Mouse (Mus musculus): ENCODE data around the gene Accsl. TPM values are rescaled to one million over a fixed set of nuclear protein-coding genes. Genes with fewer than 3 reads are reported as not detected.

Gene Accsl
- polyA plus RNA-seq, 1 experiment from 2014 or later: not detected

DNA sequence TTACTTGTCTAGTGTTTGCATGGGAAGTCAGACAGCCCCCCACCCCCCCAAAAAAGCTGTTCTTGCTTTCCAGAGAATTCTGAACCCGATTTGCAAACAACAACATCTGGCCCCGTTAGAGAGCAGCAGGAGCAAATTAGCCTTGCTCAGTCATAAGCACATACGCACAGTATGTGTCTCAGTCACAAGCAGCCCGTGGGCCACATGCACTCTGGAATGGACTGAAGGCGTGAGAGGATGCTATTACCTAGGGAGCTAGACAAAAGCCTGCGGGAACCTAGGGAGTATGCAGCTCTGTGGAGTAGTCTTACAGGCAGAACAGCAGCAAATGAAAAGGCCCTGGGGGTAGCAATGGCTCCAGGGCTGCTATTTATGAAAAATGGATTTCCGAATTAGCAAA, 3.3 kb upstream of the Accsl start:
- Histone ChIP-seq H3K27ac (replicated peaks; ENCODE audit: low read depth, low read length) (no peak overlapping the region), H3K4me2 (ENCODE audit: low read depth, low read length) (no peak overlapping the region), H3K27me3 (ENCODE audit: control insufficient read depth, insufficient read depth, low read length) (no peaks in the 10 kb centered on the region), H3K4me1 (ENCODE audit: control insufficient read depth, insufficient read depth, low read length) (no peaks in the 10 kb centered on the region), H3K9ac (replicated peaks; ENCODE audit: low read length) (no peak overlapping the region), H3K9me3 (replicated peaks; ENCODE audit: control insufficient read depth, low read length) (no peaks in the 10 kb centered on the region), H3K4me3 (ENCODE audit: low read depth, low read length) (no peak overlapping the region), H3K36me3 (replicated peaks; ENCODE audit: control insufficient read depth, insufficient read depth, low read depth, low read length) (no peaks in the 10 kb centered on the region)
- DNase-seq (ENCODE audit: low spot score) (no peak), ATAC-seq (replicated peaks; ENCODE audit: insufficient number of reproducible peaks, low FRiP score, low TSS enrichment, low read depth) (no peak)
- WGBS: 62% methylated on average over 7 of the region's 7 CpGs

DNA sequence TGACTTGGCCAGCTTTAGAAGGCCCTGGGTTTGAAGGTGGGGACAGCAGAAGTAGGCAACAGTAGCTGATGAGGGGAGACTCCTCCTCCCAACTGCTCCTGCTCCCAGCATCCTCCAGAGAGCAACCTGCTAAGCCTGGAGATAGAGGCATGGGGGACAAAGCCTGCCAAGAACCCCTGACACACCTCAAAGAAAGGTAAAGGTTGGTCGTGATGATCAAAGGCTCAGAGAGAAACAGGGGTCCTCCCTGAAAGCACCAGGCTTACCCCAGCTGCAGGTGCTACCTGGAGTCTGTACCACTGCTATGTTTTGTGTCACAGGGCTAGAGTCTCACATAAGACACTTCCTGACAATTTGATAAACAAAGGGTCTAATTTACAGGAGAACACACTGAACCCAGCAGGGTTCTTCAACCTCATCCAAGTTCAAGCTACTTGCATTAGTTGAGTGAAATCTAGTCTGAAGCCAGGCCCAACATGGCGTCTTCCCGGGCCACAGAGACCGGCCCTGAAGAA, 2.5 kb upstream of the Accsl start:
- WGBS: 85% methylated on average over 4 of the region's 4 CpGs
- ATAC-seq (replicated peaks; ENCODE audit: insufficient number of reproducible peaks, low FRiP score, low TSS enrichment, low read depth) (no peak), DNase-seq (ENCODE audit: low spot score) (no peak)
- no peaks in the 10 kb centered on the region for H3K9me3 ChIP-seq (replicated peaks; ENCODE audit: control insufficient read depth, low read length)
- no peaks in the 10 kb centered on the region for H3K36me3 ChIP-seq (replicated peaks; ENCODE audit: control insufficient read depth, insufficient read depth, low read depth, low read length)
- no peaks in the 10 kb centered on the region for H3K4me1 ChIP-seq (ENCODE audit: control insufficient read depth, insufficient read depth, low read length)
- H3K9ac ChIP-seq (replicated peaks; ENCODE audit: low read length): no peak overlapping the region
- no peaks in the 10 kb centered on the region for H3K27me3 ChIP-seq (ENCODE audit: control insufficient read depth, insufficient read depth, low read length)
- no peak overlapping the region for H3K27ac ChIP-seq (replicated peaks; ENCODE audit: low read depth, low read length)
- H3K4me3 ChIP-seq (ENCODE audit: low read depth, low read length): no peak overlapping the region
- no peak overlapping the region for H3K4me2 ChIP-seq (ENCODE audit: low read depth, low read length)

DNA sequence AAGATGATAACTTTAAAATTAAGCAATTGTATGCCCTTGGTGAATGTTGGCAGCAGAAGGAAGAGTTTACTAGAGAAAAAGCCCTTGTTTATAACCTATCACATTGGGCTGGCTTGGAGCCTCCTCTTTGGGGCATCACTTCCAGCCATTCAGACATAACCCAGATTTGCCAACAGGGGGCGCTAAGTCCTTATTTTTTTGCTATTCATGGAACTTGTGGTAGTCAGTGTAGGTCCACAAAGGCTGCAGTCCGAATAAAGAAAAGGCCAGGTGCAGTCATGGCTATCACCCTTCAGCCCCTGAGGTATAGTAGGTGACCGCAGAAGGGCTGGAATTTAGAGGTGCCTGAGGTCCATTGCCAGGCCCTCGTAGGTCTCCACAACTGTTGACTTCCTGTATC, 1.9 kb upstream of the Accsl start:
- no peaks in the 10 kb centered on the region for H3K27me3 ChIP-seq (ENCODE audit: control insufficient read depth, insufficient read depth, low read length)
- H3K4me3 ChIP-seq (ENCODE audit: low read depth, low read length): no peak overlapping the region
- peak; percentile 58; the same call in 1 of the 2 replicates for ATAC-seq (replicated peaks; ENCODE audit: insufficient number of reproducible peaks, low FRiP score, low TSS enrichment, low read depth)
- no peak overlapping the region for H3K27ac ChIP-seq (replicated peaks; ENCODE audit: low read depth, low read length)
- no peak overlapping the region for H3K9ac ChIP-seq (replicated peaks; ENCODE audit: low read length)
- H3K9me3 ChIP-seq (replicated peaks; ENCODE audit: control insufficient read depth, low read length): no peaks in the 10 kb centered on the region
- no peaks in the 10 kb centered on the region for H3K36me3 ChIP-seq (replicated peaks; ENCODE audit: control insufficient read depth, insufficient read depth, low read depth, low read length)
- 47% methylated on average over 4 of the region's 4 CpGs for WGBS
- H3K4me1 ChIP-seq (ENCODE audit: control insufficient read depth, insufficient read depth, low read length): no peaks in the 10 kb centered on the region
- peak; percentile 78 for DNase-seq (ENCODE audit: low spot score)
- H3K4me2 ChIP-seq (ENCODE audit: low read depth, low read length): no peak overlapping the region

DNA sequence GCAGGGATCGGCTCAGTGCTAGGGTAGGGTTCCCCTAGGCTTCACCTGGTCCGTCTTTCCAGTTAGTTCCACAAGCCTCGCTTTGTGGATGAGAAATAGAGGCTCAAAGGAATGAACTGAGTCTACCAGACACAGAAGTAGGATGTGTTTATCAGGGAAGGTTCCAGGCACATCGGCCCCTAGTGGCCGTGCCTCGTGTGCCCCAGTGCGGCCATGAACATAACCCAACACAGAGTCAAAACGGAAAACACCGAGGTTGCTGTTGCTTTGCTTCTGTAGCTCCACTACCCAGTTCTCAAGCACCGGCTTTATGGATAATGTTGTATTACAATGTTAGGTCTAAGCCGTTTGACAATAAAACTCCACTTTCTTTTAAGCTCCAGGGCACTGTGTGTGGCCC, 391 bp downstream of the Accsl start:
- ATAC-seq (replicated peaks; ENCODE audit: insufficient number of reproducible peaks, low FRiP score, low TSS enrichment, low read depth) (no peak), DNase-seq (ENCODE audit: low spot score) (no peak)
- WGBS: 91% methylated on average over 11 of the region's 11 CpGs
- Histone ChIP-seq H3K4me2 (ENCODE audit: low read depth, low read length) (no peak overlapping the region), H3K9me3 (replicated peaks; ENCODE audit: control insufficient read depth, low read length) (no peaks in the 10 kb centered on the region), H3K36me3 (replicated peaks; ENCODE audit: control insufficient read depth, insufficient read depth, low read depth, low read length) (no peaks in the 10 kb centered on the region), H3K27ac (replicated peaks; ENCODE audit: low read depth, low read length) (no peak overlapping the region), H3K4me1 (ENCODE audit: control insufficient read depth, insufficient read depth, low read length) (no peaks in the 10 kb centered on the region), H3K9ac (replicated peaks; ENCODE audit: low read length) (no peak overlapping the region), H3K27me3 (ENCODE audit: control insufficient read depth, insufficient read depth, low read length) (no peaks in the 10 kb centered on the region), H3K4me3 (ENCODE audit: low read depth, low read length) (no peak overlapping the region)

DNA sequence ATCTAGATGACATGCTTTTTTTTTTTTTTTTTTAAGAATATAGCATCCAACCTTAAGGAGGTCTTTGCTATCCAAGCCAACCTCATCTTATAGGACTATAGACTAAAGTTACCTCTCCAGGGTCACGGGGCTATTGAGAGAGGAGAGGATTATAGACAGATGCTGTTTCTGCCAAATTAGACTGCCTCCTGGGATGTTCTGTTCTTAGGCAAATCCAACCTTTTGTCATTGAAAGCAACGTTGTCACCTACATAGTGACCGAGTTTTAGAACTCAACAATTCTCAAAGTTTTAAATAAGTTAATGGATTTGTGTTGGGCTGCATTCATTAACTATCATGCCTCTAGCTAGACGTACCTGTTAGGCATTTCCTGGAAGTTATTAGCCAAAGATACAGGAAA, 5.7 kb downstream of the Accsl start:
- H3K27ac ChIP-seq (replicated peaks; ENCODE audit: low read depth, low read length): no peak overlapping the region
- DNase-seq (ENCODE audit: low spot score): no peak

DNA sequence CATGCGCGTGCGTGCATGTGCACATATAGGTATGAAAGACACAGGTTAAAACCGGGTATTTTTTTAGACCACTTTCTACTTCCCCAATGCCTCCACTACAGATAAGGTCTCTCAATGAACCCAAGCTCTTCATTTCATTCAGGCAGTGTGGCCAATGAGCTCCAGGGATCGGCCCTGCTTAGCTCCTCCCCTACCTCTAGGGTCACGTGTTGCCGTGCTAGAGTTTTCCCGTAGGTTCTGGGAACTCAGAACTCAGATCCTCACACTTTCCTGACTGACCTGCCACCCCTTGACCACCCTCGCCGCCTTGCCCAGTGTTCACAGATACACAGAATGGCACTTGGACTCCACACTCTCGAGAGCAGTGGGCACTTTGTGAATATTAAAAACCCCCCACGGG, 10.1 kb downstream of the Accsl start:
- H3K36me3 ChIP-seq (replicated peaks; ENCODE audit: control insufficient read depth, insufficient read depth, low read depth, low read length): no peaks in the 10 kb centered on the region
- no peaks in the 10 kb centered on the region for H3K9me3 ChIP-seq (replicated peaks; ENCODE audit: control insufficient read depth, low read length)
- no peaks in the 10 kb centered on the region for H3K27me3 ChIP-seq (ENCODE audit: control insufficient read depth, insufficient read depth, low read length)
- H3K4me2 ChIP-seq (ENCODE audit: low read depth, low read length): no peak overlapping the region
- H3K4me1 ChIP-seq (ENCODE audit: control insufficient read depth, insufficient read depth, low read length): no peaks in the 10 kb centered on the region
- ATAC-seq (replicated peaks; ENCODE audit: insufficient number of reproducible peaks, low FRiP score, low TSS enrichment, low read depth) (no peak), DNase-seq (ENCODE audit: low spot score) (no peak)
- 78% methylated on average over 12 of the region's 12 CpGs for WGBS
- no peak overlapping the region for H3K9ac ChIP-seq (replicated peaks; ENCODE audit: low read length)
- H3K4me3 ChIP-seq (ENCODE audit: low read depth, low read length): no peak overlapping the region
- H3K27ac ChIP-seq (replicated peaks; ENCODE audit: low read depth, low read length): no peak overlapping the region

More for the DNA sequence above, 5.7 kb downstream of the Accsl start:
- no peaks in the 10 kb centered on the region for H3K9me3 ChIP-seq (replicated peaks; ENCODE audit: control insufficient read depth, low read length)
- H3K36me3 ChIP-seq (replicated peaks; ENCODE audit: control insufficient read depth, insufficient read depth, low read depth, low read length): no peaks in the 10 kb centered on the region
- H3K9ac ChIP-seq (replicated peaks; ENCODE audit: low read length): no peak overlapping the region
- no peak overlapping the region for H3K4me3 ChIP-seq (ENCODE audit: low read depth, low read length)
- no peaks in the 10 kb centered on the region for H3K27me3 ChIP-seq (ENCODE audit: control insufficient read depth, insufficient read depth, low read length)
- no peak for ATAC-seq (replicated peaks; ENCODE audit: insufficient number of reproducible peaks, low FRiP score, low TSS enrichment, low read depth)
- no peaks in the 10 kb centered on the region for H3K4me1 ChIP-seq (ENCODE audit: control insufficient read depth, insufficient read depth, low read length)
- no peak overlapping the region for H3K4me2 ChIP-seq (ENCODE audit: low read depth, low read length)
- WGBS: 64% methylated on average over 4 of the region's 4 CpGs

DNA sequence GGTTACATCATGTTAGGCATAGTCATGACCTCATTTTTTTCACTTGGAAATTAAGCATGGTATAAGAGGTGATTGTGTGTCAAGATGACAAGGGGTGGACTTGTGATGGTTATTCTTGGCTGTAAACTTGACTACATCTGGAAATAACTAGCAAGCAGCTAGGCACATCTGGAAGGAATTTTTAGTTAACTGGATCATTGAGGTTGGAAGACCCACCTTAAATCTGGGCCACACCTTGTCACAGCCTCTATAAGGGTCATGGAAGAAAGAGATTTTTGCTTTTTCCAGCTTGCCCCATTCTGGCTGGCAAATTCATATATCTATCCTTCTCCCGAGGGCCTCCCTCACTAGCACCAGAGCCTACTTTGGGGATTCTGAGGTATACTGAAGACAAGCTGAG, 17.7 kb downstream of the Accsl start:
- no peaks in the 10 kb centered on the region; the same call in 1 of the 2 replicates for H3K4me1 ChIP-seq (ENCODE audit: control insufficient read depth, insufficient read depth, low read length)
- H3K4me3 ChIP-seq (ENCODE audit: low read depth, low read length): no peak overlapping the region
- no peaks in the 10 kb centered on the region for H3K27me3 ChIP-seq (ENCODE audit: control insufficient read depth, insufficient read depth, low read length)
- H3K9ac ChIP-seq (replicated peaks; ENCODE audit: low read length): no peak overlapping the region
- no peak overlapping the region for H3K4me2 ChIP-seq (ENCODE audit: low read depth, low read length)
- H3K27ac ChIP-seq (replicated peaks; ENCODE audit: low read depth, low read length): no peak overlapping the region
- ATAC-seq (replicated peaks; ENCODE audit: insufficient number of reproducible peaks, low FRiP score, low TSS enrichment, low read depth): no peak
- WGBS: 64% methylated on average over 1 of the region's 1 CpGs
- no peaks in the 10 kb centered on the region for H3K9me3 ChIP-seq (replicated peaks; ENCODE audit: control insufficient read depth, low read length)
- no peaks in the 10 kb centered on the region for H3K36me3 ChIP-seq (replicated peaks; ENCODE audit: control insufficient read depth, insufficient read depth, low read depth, low read length)
- peak; percentile 69 for DNase-seq (ENCODE audit: low spot score)

DNA sequence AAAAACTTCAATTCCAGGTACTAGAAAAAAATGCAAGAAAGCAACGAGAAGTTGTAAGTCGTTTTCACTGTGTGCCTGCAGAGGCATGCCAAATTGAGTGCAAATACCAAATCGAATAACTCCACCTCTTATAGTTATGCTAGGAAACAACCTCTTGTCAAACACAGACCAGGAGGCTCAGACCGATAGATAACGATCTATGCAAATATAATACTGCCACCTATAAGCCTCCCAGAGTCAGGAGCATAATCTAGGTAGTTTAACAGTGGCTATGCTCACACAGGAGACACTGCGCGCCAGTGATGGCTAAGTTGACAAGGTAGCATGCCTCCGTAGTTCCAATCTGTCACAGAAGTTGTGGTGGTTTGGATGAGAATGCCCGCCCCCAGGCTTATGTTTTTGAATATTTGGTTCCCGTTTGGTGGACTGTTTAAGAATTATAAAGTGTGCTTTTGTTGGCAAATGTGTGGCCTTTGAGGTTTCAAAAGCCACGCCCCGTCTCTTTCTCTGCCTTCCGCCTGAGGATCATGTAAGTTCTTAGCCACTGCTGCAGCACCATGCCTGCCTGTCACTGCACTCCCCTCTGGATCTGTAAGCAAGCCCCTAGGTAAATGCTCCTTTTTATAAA, 18.5 kb downstream of the Accsl start:
- no peak for ATAC-seq (replicated peaks; ENCODE audit: insufficient number of reproducible peaks, low FRiP score, low TSS enrichment, low read depth)
- 45% methylated on average over 13 of the region's 13 CpGs for WGBS
- no peak for DNase-seq (ENCODE audit: low spot score)
- Histone ChIP-seq H3K9me3 (replicated peaks; ENCODE audit: control insufficient read depth, low read length) (no peaks in the 10 kb centered on the region), H3K27me3 (ENCODE audit: control insufficient read depth, insufficient read depth, low read length) (no peaks in the 10 kb centered on the region), H3K36me3 (replicated peaks; ENCODE audit: control insufficient read depth, insufficient read depth, low read depth, low read length) (no peaks in the 10 kb centered on the region), H3K4me2 (ENCODE audit: low read depth, low read length) (no peak overlapping the region), H3K4me3 (ENCODE audit: low read depth, low read length) (no peak overlapping the region), H3K9ac (replicated peaks; ENCODE audit: low read length) (no peak overlapping the region), H3K4me1 (ENCODE audit: control insufficient read depth, insufficient read depth, low read length) (no peaks in the 10 kb centered on the region; the same call in 1 of the 2 replicates), H3K27ac (replicated peaks; ENCODE audit: low read depth, low read length) (no peak overlapping the region)
